In the genomic region with DNA sequence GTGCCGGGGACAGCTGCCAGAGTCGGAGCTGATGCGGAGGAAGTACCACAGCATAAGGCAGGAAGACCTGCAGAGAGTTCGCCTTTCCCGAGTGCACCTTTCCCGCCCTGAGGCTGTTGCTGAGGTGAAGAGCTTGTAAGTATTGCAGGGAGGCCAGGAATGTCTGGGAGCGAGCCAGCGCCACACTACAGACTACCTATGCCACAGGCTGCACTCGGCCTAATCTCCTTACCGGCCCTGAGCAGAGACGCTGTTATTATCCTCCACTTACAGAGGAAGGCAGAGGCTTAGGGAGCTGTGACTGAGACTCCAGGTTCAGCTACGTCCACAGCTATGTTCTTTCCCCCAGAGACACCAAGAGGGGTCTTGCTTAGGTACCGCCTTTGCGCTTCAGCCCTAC, we compare ENCODE assay signal across 12 mouse cellular contexts.
"Had no signal": no experiment of that assay in that cellular context is flagged by ENCODE, and none has a peak within 500 bp of the region (broad histone marks: within the 10 kb centered on the region; RNA-seq: fewer than 3 reads in every experiment).

No protein-coding gene starts in this region.

- H3K9me3 ChIP-seq: intestine, embryonic 15.5 days; limb, embryonic 10.5 days; liver, embryonic 15.5 days; lung, embryonic 15.5 days; midbrain, embryonic 10.5 days; neural tube, embryonic 12.5 days had no signal

- H3K4me3 ChIP-seq: intestine, embryonic 15.5 days; limb, embryonic 10.5 days; liver, embryonic 15.5 days; lung, embryonic 15.5 days; midbrain, embryonic 10.5 days; neural tube, embryonic 12.5 days had no signal

- H3K27ac ChIP-seq: intestine, embryonic 15.5 days; limb, embryonic 10.5 days; liver, embryonic 15.5 days; lung, embryonic 15.5 days; midbrain, embryonic 10.5 days; neural tube, embryonic 12.5 days had no signal

- H3K4me1 ChIP-seq: intestine, embryonic 15.5 days; limb, embryonic 10.5 days; midbrain, embryonic 10.5 days; neural tube, embryonic 12.5 days had no signal

- H3K4me2 ChIP-seq: intestine, embryonic 15.5 days; liver, embryonic 11.5 days; liver, embryonic 15.5 days; lung, embryonic 15.5 days; neural tube, embryonic 12.5 days had no signal

- H3K27me3 ChIP-seq: intestine, embryonic 15.5 days; liver, embryonic 15.5 days; lung, embryonic 15.5 days; neural tube, embryonic 12.5 days had no signal

- H3K9ac ChIP-seq: intestine, embryonic 15.5 days; liver, embryonic 15.5 days; lung, embryonic 15.5 days; neural tube, embryonic 12.5 days had no signal

- ATAC-seq: intestine, embryonic 15.5 days had no signal

- DNase-seq: kidney, adult 18-20 months; kidney, postnatal 14 days; midbrain, embryonic 14.5 days; thymus, adult 18-20 months; thymus, postnatal 14 days had no signal
